Comparison of ENCODE assay signal across 8 mouse cellular contexts in genomic region chr11:104195791-104196190, GRCm38 (mm10). TPM values are rescaled to one million over a fixed set of nuclear protein-coding genes. Genes with fewer than 3 reads are reported as not detected.
DNase-seq lines count a peak whose midpoint lies in the region; ATAC-seq and TF ChIP-seq lines count a peak whose summit lies in the region.

No protein-coding gene starts in this region.

- ATAC-seq in erythroid progenitor cell, adult 5-6 weeks (replicated peaks; ENCODE audit: low FRiP score, poor library complexity, severe bottlenecking): 0 out of 2 replicates have a peak, but pooled peaks have one; percentile 71

- intact Hi-C loops in heart, postnatal 14 days (cut with DNase I): no loop called here

- peak; percentile 64 for DNase-seq in MEL-GATA-1-ER (ENCODE audit: extremely low read depth, low read depth)
- DNase-seq in brain, embryonic 14.5 days (ENCODE audit: low read depth): peak; percentile 93
- DNase-seq in heart, postnatal 14 days: peak; percentile 66 to 87
- peak; percentile 98 for DNase-seq in layer of hippocampus, adult 9-10 months (ENCODE audit: low spot score)
- DNase-seq in lung, postnatal 14 days: peak; percentile 85
- peak; percentile 85 for DNase-seq in retina, postnatal 7 days (ENCODE audit: low read depth, low spot score)
- DNase-seq in urinary bladder, postnatal 25 days (ENCODE audit: low spot score): peak; percentile 65

- peak; percentile 95 for TF ChIP-seq CTCF in brain, embryonic 14.5 days (IDR thresholded peaks at IDR 0.05; ENCODE audit: borderline replicate concordance, extremely low read depth, insufficient read depth, insufficient read length)

- TF ChIP-seq POLR2A in brain, embryonic 14.5 days (IDR thresholded peaks at IDR 0.05; ENCODE audit: borderline replicate concordance, extremely low read depth, insufficient read depth, insufficient read length, poor library complexity, severe bottlenecking): no peak

RNA-seq across cellular contexts. Expression of gene Sppl2c, which starts 9.7 kb away (rescaled TPM):
- polyA plus RNA-seq in brain, embryonic 14.5 days (2012; rRNA removed): not detected in 2 replicates
- total RNA-seq in erythroid progenitor cell, adult 5-6 weeks (2015; ENCODE audit: low replicate concordance): not detected in 2 replicates
- total RNA-seq in erythroid progenitor cell, adult 5-6 weeks (2017; ENCODE audit: low replicate concordance): not detected in 2 replicates
- total RNA-seq in heart, postnatal 14 days (2021): not detected

RNA-seq across cellular contexts. Expression of gene Mapt, which starts 35.4 kb away (rescaled TPM):
- 305 and 557 TPM in 2 replicates for polyA plus RNA-seq in brain, embryonic 14.5 days (2012; rRNA removed)
- total RNA-seq in erythroid progenitor cell, adult 5-6 weeks (2015; ENCODE audit: low replicate concordance): not detected in 2 replicates
- total RNA-seq in erythroid progenitor cell, adult 5-6 weeks (2017; ENCODE audit: low replicate concordance): 2.7 TPM in 1 of 2 replicates, not detected in the other
- total RNA-seq in heart, postnatal 14 days (2021): 10 to 100 TPM; 51.5 to 54.4 TPM

Comparison
In these comparisons a context has a peak if more than half of its experiments do, and no peak if none do; other contexts are left out.
1. Peak in every context shown above with its lines: DNase-seq and ATAC-seq.
2. RNA of gene Mapt, which starts 35.4 kb away (total RNA-seq): 51.5 to 54.4 TPM in heart, postnatal 14 days; 2.7 TPM in erythroid progenitor cell, adult 5-6 weeks; every median in the first group is over 10 times any median in the second.